Mouse (Mus musculus) heart, embryonic 13.5 days (tissue): ENCODE results near the gene Layn. TPM values are rescaled to one million over a fixed set of nuclear protein-coding genes. Genes with fewer than 3 reads are reported as not detected.

Experiments used
- ATAC-seq: fragments of 200-750 bp; cut with Nextera tagmentation; 2 replicates; pipeline ENCODE4 v1.8.0; 2017; ENCODE audit warnings: moderate TSS enrichment; ENCODE audit not compliant: insufficient number of reproducible peaks, low FRiP score, low TSS enrichment; ENCODE audit errors: extremely low read depth
- H3K27ac ChIP-seq: fragments of 300-500 bp; sonication (generic); replicated peaks from 2 replicates; pipeline ENCODE4 v1.5.1; 2015; ENCODE audit warnings: moderate library complexity, mild to moderate bottlenecking, inconsistent platforms
- H3K27me3 ChIP-seq: fragments of 300-500 bp; sonication (generic); replicated peaks from 2 replicates; pipeline ENCODE4 v1.6.1; 2015; ENCODE audit warnings: mild to moderate bottlenecking, inconsistent platforms
- H3K36me3 ChIP-seq: fragments of 300-500 bp; sonication (generic); 2 replicates; pipeline ENCODE4 v1.6.1; 2015; ENCODE audit warnings: mild to moderate bottlenecking, inconsistent platforms
- H3K4me1 ChIP-seq: fragments of 300-500 bp; sonication (generic); 2 replicates; pipeline ENCODE4 v1.6.1; 2015; ENCODE audit warnings: inconsistent platforms
- H3K4me2 ChIP-seq: fragments of 300-500 bp; sonication (generic); 2 replicates; pipeline ENCODE4 v1.6.1; 2015; ENCODE audit warnings: inconsistent platforms, mild to moderate bottlenecking, moderate library complexity
- H3K4me3 ChIP-seq: fragments of 300-500 bp; sonication (generic); 2 replicates; pipeline ENCODE4 v1.5.1; 2015; ENCODE audit warnings: moderate library complexity, mild to moderate bottlenecking, inconsistent platforms
- H3K9ac ChIP-seq: fragments of 300-500 bp; sonication (generic); 2 replicates; pipeline ENCODE4 v1.6.1; 2015; ENCODE audit warnings: inconsistent platforms, mild to moderate bottlenecking, moderate library complexity
- H3K9me3 ChIP-seq: fragments of 300-500 bp; sonication (generic); 2 replicates; pipeline ENCODE4 v1.6.1; 2016; ENCODE audit warnings: inconsistent platforms
- WGBS: fragments of 180-500 bp; shearing (Covaris S2); methylation state at CpG from one replicate; pipeline ENCODE4 v1.1.7; 2015; ENCODE audit warnings: mixed read lengths; 5-methylcytosine and 5-hydroxymethylcytosine counted together
- microRNA counts: library from miRNA; unstranded; fragments of <30 nt; microRNA quantifications from one replicate; lab custom pipeline; 2016
- microRNA-seq: library from miRNA; unstranded; fragments of <30 nt; microRNA quantifications from one replicate; pipeline ENCODE4, GENCODE M21; 2016
- polyA plus RNA-seq: library from polyadenylated mRNA; unstranded; fragments of >200 nt; fragmentation: Nextera tagmentation; extraction: Ambion mirVana; gene quantifications from 2 replicates; pipeline ENCODE4 v1.2.1, GENCODE M21; 2015

Gene Layn
- polyA plus RNA-seq, 1 experiment from 2014 or later: 8.3 TPM

- Histone ChIP-seq H3K27ac (peak overlapping the region; percentile 91), H3K4me1 (peaks cover 21% of the 10 kb centered on the region), H3K9me3 (no peaks in the 10 kb centered on the region), H3K4me2 (peak overlapping the region; percentile 89), H3K36me3 (no peaks in the 10 kb centered on the region), H3K9ac (peak overlapping the region; percentile 96), H3K27me3 (no peaks in the 10 kb centered on the region), H3K4me3 (peak overlapping the region; percentile 92)
- WGBS: 15% methylated on average over 10 of the region's 10 CpGs
- no peak for ATAC-seq
Measured at GRCm38 (mm10) chr9:51007726-51008067, 69.2 kb downstream of the Layn start.

GRCm38 (mm10) chr9:51006846-51007245, 70.0 kb downstream of the Layn start:
- WGBS: 3% methylated on average over 4 of the region's 4 CpGs
- no peaks in the 10 kb centered on the region for H3K27me3 ChIP-seq
- peak overlapping the region; percentile 89 for H3K4me2 ChIP-seq
- peaks cover 21% of the 10 kb centered on the region for H3K4me1 ChIP-seq
- H3K27ac ChIP-seq: no peak overlapping the region
- no peaks in the 10 kb centered on the region for H3K36me3 ChIP-seq
- H3K4me3 ChIP-seq: peak overlapping the region; percentile 92
- ATAC-seq: no peak
- H3K9me3 ChIP-seq: no peaks in the 10 kb centered on the region
- no peak overlapping the region for H3K9ac ChIP-seq

MicroRNA genes within 50 kb of the gene (microRNA counts, 519-probe panel; counts per million panel counts)
- microRNA mmu-miR-34b-3p (lab: Ali Mortazavi, UCI) (209 counts per million, percentile 61 among the panel's probes with 10 or more counts), microRNA mmu-miR-34b-5p (lab: Ali Mortazavi, UCI) (209 counts per million, percentile 61 among the panel's probes with 10 or more counts), microRNA mmu-miR-34c (lab: Ali Mortazavi, UCI) (6,103 counts per million, percentile 94 among the panel's probes with 10 or more counts)

Small RNA genes within 50 kb of the gene (microRNA-seq; reads per million reads assigned to microRNA genes)
- 19.4 reads per million, percentile 35 among the genes with 10 or more reads in this experiment for gene Mir34b
- gene Mir34c: 547 reads per million, percentile 74 among the genes with 10 or more reads in this experiment

Other genes starting within 250 kb of the Layn start
- gene Ppp2r1b, start 231.8 kb downstream of the Layn start, polyA plus RNA-seq: 46.3 and 48.6 TPM in 2 replicates
- gene Sik2, start 68.0 kb downstream of the Layn start, polyA plus RNA-seq: 12.6 and 13.4 TPM in 2 replicates
- gene Btg4, start 16.2 kb downstream of the Layn start, polyA plus RNA-seq: not detected in 2 replicates
- gene 4833427G06Rik, start 25.0 kb upstream of the Layn start, polyA plus RNA-seq: not detected in 2 replicates
- gene Gm32742, start 88.4 kb upstream of the Layn start, polyA plus RNA-seq: 0.01 TPM in 1 of 2 replicates, not detected in the other
- gene Pou2af1, start 136.6 kb upstream of the Layn start, polyA plus RNA-seq: not detected in 2 replicates
- 3.4 and 4.1 TPM in 2 replicates for gene Colca2, start 201.5 kb upstream of the Layn start, polyA plus RNA-seq